Mouse (Mus musculus) cerebellum, postnatal 4 days (tissue): ENCODE results near the gene Tmem209.

Experiments used
- DNase-seq, 2 experiments: peaks; one replicate each; pipeline ENCODE4 v3.0.0; 2022; ENCODE audit warnings: low spot score in 2 of 2, mixed read lengths in 1 of 2

Gene Tmem209

GRCm38 (mm10) chr6:30538240-30538639 lies 28.7 kb upstream of the Tmem209 start:
- no peak for DNase-seq

GRCm38 (mm10) chr6:30535340-30535739 lies 25.8 kb upstream of the Tmem209 start:
- no peak for DNase-seq

DNA sequence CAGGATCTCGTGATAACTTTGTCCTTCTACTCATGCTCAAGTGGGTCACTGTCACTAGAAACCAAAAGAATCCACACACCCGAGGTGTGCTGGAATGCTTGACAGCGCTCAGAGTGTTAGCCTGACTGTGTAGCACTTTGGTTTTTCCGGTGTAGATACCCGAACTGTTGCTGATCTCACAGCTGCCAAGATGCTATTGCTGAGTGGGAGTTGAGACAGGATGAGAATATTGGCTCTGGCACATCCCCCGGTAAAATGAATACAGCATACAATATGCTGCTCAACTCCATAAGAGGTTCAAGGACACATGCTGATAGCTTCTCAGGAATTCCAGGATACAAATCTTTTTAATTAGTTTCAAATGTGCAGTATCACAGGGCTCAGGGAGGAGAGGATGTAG lies 19.2 kb upstream of the Tmem209 start:
- DNase-seq = no peak

DNA sequence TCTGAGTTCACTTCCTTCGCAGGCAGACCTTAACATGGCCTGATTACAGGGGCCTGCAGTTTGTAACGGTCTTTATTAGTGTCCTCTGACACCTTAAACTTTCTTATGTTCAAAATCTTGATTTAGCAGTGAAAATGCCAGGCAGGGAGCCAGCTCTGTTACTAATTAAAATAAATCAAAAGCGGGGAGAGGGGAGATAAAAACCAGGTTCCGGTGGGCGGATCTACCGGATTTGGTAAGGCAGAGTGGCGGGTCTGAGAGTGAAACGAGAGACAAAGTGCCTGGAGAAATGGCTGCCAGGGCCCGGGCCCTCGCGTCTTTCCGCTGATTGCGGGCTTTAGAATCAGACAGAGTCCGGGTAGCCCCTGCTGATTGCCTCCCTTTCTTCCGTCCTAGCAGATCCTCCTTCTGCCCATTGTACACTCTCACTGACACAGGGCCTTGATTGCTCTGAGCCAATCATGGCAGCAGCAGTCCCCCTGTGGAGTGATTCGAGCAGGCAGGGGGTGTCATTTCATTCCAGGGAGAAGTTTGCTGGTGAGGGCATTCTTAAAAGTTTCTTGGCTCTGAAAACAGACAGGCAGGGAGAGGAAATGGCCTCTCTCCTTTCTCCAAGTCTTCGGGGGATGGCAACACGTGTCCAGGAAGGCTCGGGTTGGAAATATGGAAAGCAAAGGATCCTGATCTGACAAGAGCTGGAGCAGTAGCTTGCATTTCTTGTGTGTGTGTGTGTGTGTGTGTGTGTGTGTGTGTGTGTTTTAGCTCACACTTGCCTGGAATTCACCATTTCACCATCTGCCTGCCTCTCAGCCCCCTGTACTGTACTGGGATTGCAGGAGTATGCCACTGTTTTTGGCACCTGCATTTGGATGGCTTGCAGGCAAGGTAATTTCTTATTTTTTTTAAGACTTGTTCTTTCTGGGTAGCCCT lies 17.3 kb upstream of the Tmem209 start:
- DNase-seq = peak in 1 of 2 experiments; percentile 31

GRCm38 (mm10) chr6:30525456-30526332 lies 16.1 kb upstream of the Tmem209 start:
- no peak for DNase-seq

GRCm38 (mm10) chr6:30520400-30520799 lies 10.8 kb upstream of the Tmem209 start:
- no peak for DNase-seq

- no peak for DNase-seq
Observed at GRCm38 (mm10) chr6:30514242-30514641, 4.7 kb upstream of the Tmem209 start.

DNA sequence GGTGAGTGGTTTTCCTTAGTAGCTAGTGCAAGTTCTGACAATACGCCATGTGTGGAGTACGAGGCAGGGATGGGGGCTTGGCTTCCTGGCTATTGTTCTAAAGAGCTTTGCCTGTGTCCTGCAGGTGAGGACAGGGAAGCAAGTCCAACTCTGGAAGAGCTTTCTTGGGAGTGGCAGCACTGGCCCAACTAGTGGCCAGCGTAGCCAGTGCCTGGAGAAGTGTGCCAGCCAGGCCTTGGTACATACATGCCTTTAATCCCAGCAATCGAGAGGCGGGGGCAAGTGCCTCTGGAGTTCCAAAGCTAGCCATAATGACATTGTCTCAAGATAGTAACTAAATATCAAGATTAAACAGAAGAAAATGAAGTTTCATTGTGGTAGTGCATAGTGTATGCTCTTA lies 708 bp upstream of the Tmem209 start:
- peak in 1 of 2 experiments; percentile 4 for DNase-seq

DNA sequence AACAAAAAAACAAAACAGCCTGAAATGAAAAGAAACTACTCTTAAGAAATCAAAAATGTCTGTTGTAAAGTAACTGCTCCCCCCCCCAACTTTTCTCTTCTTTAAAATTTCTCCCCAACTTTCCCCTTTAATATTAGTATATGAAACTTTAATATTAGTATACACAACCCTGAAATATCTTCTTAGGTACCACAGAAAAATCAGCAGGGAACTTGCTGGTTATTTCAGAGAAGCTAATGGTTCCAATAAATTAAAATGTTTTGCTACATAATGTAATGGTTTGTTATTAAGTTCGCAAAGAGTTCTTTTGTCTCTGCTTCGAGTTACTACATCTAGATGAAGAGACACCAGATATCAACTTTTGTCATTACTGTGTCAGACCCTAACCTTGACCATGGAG lies 759 bp downstream of the Tmem209 start:
- DNase-seq = no peak

GRCm38 (mm10) chr6:30499049-30499448 lies 10.5 kb downstream of the Tmem209 start:
- no peak for DNase-seq

DNA sequence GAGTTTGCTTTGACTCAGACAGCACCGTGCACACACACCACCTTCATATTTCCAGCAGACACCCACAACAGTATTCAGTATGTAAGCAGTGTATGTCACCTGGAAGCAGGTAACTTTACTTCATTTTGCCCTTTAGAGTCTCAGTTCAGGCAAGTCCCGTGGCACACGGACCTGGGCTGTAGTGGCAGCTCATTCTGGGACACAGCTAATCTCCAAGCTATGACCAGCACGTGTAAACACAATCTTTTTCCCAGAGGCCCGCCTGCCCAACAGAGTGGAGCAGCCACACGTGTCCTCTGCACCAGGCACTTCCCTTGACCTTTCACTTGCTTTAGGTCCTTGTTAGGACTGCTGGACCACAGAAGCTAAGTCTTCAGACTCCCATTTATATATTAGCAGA lies 23.1 kb downstream of the Tmem209 start:
- no peak for DNase-seq

GRCm38 (mm10) chr6:30482908-30483307 lies 26.7 kb downstream of the Tmem209 start:
- no peak for DNase-seq

- DNase-seq = no peak
Observed at GRCm38 (mm10) chr6:30479418-30479817, 30.2 kb downstream of the Tmem209 start.

DNA sequence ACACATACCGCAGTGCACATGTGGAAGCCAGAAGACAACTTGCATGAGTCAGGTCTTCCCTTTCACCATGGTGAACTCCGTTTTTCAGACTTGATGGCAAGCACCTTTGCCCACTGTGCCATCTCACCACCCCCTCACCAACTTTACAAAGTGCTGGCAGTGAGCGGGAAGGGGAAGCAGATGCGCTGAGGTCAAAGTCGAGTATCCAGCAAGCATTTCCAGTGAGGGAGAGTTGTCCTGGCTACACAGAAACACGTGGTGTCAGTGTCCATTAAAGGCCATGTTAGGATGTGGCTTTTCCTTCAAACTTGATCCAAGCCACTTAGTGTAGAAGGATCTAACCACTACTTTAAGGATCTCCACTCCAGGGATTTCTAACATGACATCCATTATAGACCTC lies 31.8 kb downstream of the Tmem209 start:
- DNase-seq = no peak

DNA sequence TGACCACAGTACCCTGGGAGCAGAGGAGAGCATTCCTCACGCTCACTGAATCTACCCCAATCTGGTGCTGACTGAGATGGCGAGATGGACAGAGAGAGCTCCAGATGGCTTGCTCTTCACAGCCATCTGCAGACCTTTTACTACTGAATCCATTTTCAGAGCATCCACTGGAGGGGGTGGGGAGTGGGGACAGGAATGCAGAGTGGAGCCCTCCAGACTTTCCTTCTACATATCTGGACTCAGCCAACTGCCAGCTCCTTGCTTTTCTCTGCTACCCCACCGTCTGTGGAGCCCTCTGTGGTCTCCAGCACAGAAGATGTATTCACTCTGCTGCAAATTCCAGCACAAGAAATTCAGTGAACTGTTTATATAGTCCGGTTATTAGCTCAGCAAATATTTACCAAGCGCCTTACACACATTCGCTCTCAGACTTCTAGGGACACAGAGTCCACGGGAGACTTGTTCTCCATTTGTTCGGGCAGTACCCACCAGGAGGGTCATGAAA lies 32.3 kb downstream of the Tmem209 start:
- peak in 1 of 2 experiments; percentile 39 for DNase-seq

GRCm38 (mm10) chr6:30476025-30476765 lies 33.4 kb downstream of the Tmem209 start:
- no peak for DNase-seq

GRCm38 (mm10) chr6:30471706-30472105 lies 37.9 kb downstream of the Tmem209 start:
- DNase-seq = no peak

DNA sequence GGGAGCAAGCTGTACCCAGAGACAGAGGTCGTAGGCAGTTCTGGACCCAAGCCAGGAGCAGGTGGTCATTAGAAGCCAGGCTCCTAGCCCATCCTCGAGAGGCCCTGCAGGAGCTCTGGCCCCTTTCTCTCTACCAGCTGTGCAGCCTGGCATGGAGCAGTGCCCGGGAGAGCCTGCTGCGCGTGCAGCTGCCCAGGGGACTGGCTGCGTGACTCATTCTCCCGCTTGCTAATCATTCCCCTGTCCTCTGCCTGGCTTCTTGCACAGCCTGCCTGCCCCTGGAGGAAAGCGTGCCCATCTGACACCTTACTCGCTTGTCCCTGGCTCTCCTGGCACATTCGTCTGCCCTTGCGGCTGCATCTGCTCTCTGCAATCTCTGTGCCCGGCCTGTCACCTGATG lies 40.2 kb downstream of the Tmem209 start:
- DNase-seq = peak in 1 of 2 experiments; percentile 74

- peak in 1 of 2 experiments; percentile 61 for DNase-seq
Observed at GRCm38 (mm10) chr6:30468684-30469083, 40.9 kb downstream of the Tmem209 start.

- DNase-seq = no peak
Observed at GRCm38 (mm10) chr6:30468058-30468457, 41.5 kb downstream of the Tmem209 start.

- no peak for DNase-seq
Observed at GRCm38 (mm10) chr6:30465586-30465985, 44.0 kb downstream of the Tmem209 start.

GRCm38 (mm10) chr6:30462822-30463221 lies 46.8 kb downstream of the Tmem209 start:
- DNase-seq = no peak
